Mouse (Mus musculus) inflammation-experienced regulatory T-cells, adult 6 months (primary cell): ENCODE data around the gene Nudt3. TPM values are rescaled to one million over a fixed set of nuclear protein-coding genes. Genes with fewer than 3 reads are reported as not detected.

ENCODE experiments used
- ATAC-seq: one replicate; pipeline ENCODE4 v1.8.0; 2017
- polyA plus RNA-seq, 3 experiments: library from polyadenylated mRNA; unstranded; fragments of 100-300 nt; shearing (Covaris generic); gene quantifications; one replicate each; pipeline ENCODE4 v1.2.1; 2017

Gene Nudt3
- polyA plus RNA-seq, 3 experiments from 2014 or later: 28.1 to 42.5 (median 32.0) TPM

DNA sequence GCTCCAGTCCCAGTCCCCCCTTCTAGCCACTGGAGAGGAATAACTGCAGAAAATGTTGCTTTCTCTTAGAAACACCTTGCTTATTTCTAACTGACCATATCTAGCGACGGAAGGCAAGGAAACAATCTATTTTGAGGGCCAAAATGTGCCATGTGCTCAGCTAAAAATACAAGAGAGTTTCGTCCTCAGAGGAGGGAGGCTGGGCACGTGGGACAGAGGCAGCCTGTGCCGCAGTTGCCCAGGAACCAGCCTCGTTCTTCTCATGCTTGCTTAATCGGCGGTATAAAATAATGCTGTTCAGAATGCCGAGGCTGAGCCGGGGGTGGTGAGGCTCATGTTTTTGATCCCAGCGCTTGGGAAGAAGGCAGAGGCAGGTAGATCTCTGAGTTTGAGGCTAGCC, 78.7 kb downstream of the Nudt3 start:
- no peak for ATAC-seq

DNA sequence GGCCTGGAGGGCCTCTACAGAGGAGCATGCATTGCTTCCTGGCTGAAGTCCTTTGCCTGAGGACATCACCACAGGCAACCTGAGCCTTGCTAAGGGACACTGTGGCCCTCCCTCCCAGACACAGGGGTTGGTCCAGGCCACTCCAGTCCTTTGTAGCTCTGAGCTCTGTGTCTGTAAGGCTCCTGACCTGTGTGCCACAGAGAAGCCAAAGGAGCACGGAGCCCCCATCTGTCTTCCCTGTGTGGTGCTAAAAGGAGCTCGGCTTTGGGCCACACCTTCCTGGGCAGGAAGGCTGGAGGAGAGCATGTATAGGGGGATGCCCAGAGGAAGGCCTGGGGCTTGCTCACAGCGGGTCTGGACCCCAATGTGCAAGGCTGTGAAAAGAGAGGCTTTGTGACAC, 81.3 kb downstream of the Nudt3 start:
- ATAC-seq: no peak

- ATAC-seq: no peak
These were observed 82.0 kb downstream of the Nudt3 start for GRCm38 (mm10) chr17:27541261-27541660.

DNA sequence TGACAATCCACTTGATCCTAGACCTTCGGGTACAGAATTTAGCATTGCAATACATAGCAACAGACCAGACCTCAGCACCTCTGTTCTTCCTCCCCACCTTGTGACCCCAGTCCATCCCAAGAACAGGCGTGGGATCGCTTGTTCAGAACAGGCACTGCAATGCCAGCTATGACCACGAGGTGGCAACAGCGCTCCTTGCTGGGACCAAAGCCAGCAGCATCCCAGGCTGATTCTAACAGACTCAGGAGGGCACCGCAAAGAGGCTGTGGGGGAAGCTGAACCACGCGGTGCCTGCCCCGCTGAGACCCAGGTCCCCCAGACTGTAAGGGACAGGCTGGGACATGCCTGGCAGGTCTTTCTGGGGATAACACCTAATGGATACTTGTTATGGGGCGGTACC, 88.6 kb downstream of the Nudt3 start:
- peak; percentile 65 for ATAC-seq

GRCm38 (mm10) chr17:27533354-27533753, 89.9 kb downstream of the Nudt3 start:
- no peak for ATAC-seq

DNA sequence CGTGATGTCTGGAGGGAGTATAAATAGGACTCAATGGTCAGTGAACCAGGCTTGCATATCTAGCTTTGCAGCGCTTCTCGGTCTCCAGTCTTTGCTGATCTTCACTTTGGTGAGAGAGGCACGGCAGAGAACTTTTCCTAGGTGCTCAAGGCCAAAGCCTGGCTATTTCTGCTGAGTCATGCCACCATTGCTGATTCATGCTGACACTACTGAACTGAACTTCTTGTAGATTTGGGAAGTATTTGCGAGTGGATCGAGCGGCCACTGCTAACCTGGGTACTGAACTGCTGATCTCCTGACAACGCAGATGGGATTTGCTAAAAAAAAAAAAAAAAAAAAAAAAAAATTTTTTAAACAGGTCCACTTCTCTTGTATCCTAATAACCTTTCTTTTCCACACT, 91.2 kb downstream of the Nudt3 start:
- ATAC-seq: no peak

Other genes with a start within 250 kb of the Nudt3 start
- under 1 TPM in 1 of 3 experiments, not detected in 2; 0.09 TPM for gene Grm4, start 102.1 kb downstream of the Nudt3 start, polyA plus RNA-seq
- 10 to 100 TPM; 37.3 to 69.6 (median 41.9) TPM for gene Hmga1, start 67.0 kb downstream of the Nudt3 start, polyA plus RNA-seq
- 100 to 1,000 TPM in 2 of 3 experiments, 10 to 100 TPM in 1; 97.7 to 129 (median 111) TPM for gene AI413582, start 57.7 kb downstream of the Nudt3 start, polyA plus RNA-seq
- not detected for gene RPS10-NUDT3, start 11.7 kb upstream of the Nudt3 start, polyA plus RNA-seq
- gene Rps10, start 13.2 kb upstream of the Nudt3 start, polyA plus RNA-seq: 1,000 to 10,000 TPM; 1,299 to 2,086 (median 1,613) TPM
- 10 to 100 TPM; 12.2 to 49.0 (median 34.4) TPM for gene Pacsin1, start 32.0 kb upstream of the Nudt3 start, polyA plus RNA-seq
- not detected for gene Spdef, start 105.5 kb upstream of the Nudt3 start, polyA plus RNA-seq
- gene D17Wsu92e, start 197.2 kb upstream of the Nudt3 start, polyA plus RNA-seq: 10 to 100 TPM; 12.0 to 15.9 (median 14.3) TPM
- 100 to 1,000 TPM in 1 of 3 experiments, 10 to 100 TPM in 2; 83.3 to 136 (median 92.9) TPM for gene Snrpc, start 214.7 kb upstream of the Nudt3 start, polyA plus RNA-seq
- gene Uhrf1bp1, start 232.9 kb upstream of the Nudt3 start, polyA plus RNA-seq: 1 to 10 TPM in 1 of 3 experiments, under 1 TPM in 2; 0.77 to 1.2 (median 0.86) TPM